Mouse (Mus musculus): ENCODE measurements around the gene Gm36210. TPM values are rescaled to one million over a fixed set of nuclear protein-coding genes. Genes with fewer than 3 reads are reported as not detected.

The Gm36210 gene
- polyA plus RNA-seq, 1 experiment from 2014 or later = not detected

- H3K27me3 ChIP-seq (ENCODE audit: low read depth, poor library complexity, severe bottlenecking) = no peaks in the 10 kb centered on the region
- no peaks in the 10 kb centered on the region for H3K9me3 ChIP-seq (replicated peaks)
- H3K4me3 ChIP-seq = no peak overlapping the region
- H3K4me1 ChIP-seq = peaks cover 3% of the 10 kb centered on the region; the same call in 1 of the 2 replicates
- no peak for DNase-seq (ENCODE audit: low spot score)
- 78% methylated on average over 12 of the region's 12 CpGs for WGBS
- no peaks in the 10 kb centered on the region for H3K36me3 ChIP-seq
- H3K27ac ChIP-seq = no peak overlapping the region
These were observed 26.8 kb upstream of the Gm36210 start for GRCm38 (mm10) chr7:4933103-4933502.

- H3K36me3 ChIP-seq = no peaks in the 10 kb centered on the region
- 61% methylated on average over 17 of the region's 17 CpGs for WGBS
- peak overlapping the region; percentile 39; the same call in 1 of the 2 replicates for H3K27ac ChIP-seq
- H3K4me1 ChIP-seq = peaks cover 51% of the 10 kb centered on the region
- no peaks in the 10 kb centered on the region for H3K9me3 ChIP-seq (replicated peaks)
- no peak overlapping the region for H3K4me3 ChIP-seq
- DNase-seq (ENCODE audit: low spot score) = no peak
- no peaks in the 10 kb centered on the region for H3K27me3 ChIP-seq (ENCODE audit: low read depth, poor library complexity, severe bottlenecking)
These were observed 22.0 kb upstream of the Gm36210 start for GRCm38 (mm10) chr7:4928323-4928722.

- WGBS = 66% methylated on average over 8 of the region's 8 CpGs
- peaks cover 57% of the 10 kb centered on the region for H3K4me1 ChIP-seq
- peak overlapping the region; percentile 89 for H3K27ac ChIP-seq
- H3K36me3 ChIP-seq = no peaks in the 10 kb centered on the region
- H3K27me3 ChIP-seq (ENCODE audit: low read depth, poor library complexity, severe bottlenecking) = no peaks in the 10 kb centered on the region
- H3K9me3 ChIP-seq (replicated peaks) = no peaks in the 10 kb centered on the region
- no peak overlapping the region for H3K4me3 ChIP-seq
- no peak for DNase-seq (ENCODE audit: low spot score)
These were observed 21.4 kb upstream of the Gm36210 start for GRCm38 (mm10) chr7:4927711-4928110.

GRCm38 (mm10) chr7:4926849-4927248, 20.5 kb upstream of the Gm36210 start:
- no peaks in the 10 kb centered on the region for H3K27me3 ChIP-seq (ENCODE audit: low read depth, poor library complexity, severe bottlenecking)
- H3K36me3 ChIP-seq = no peaks in the 10 kb centered on the region
- H3K4me1 ChIP-seq = peaks cover 66% of the 10 kb centered on the region
- peak overlapping the region; percentile 9; the same call in 1 of the 2 replicates for H3K4me3 ChIP-seq
- 66% methylated on average over 16 of the region's 16 CpGs for WGBS
- H3K9me3 ChIP-seq (replicated peaks) = no peaks in the 10 kb centered on the region
- peak overlapping the region; percentile 89 for H3K27ac ChIP-seq
- DNase-seq (ENCODE audit: low spot score) = no peak

- Histone ChIP-seq H3K27ac (peak within 1 kb of the TSS; percentile 89), H3K27me3 (ENCODE audit: low read depth, poor library complexity, severe bottlenecking) (no peaks in the 10 kb centered on the region), H3K36me3 (peaks cover 11% of the 10 kb centered on the region), H3K4me3 (peak within 1 kb of the TSS; percentile 56), H3K9me3 (replicated peaks) (no peaks in the 10 kb centered on the region), H3K4me1 (peaks cover 77% of the 10 kb centered on the region)
- peak; percentile 60 for DNase-seq (ENCODE audit: low spot score)
- WGBS = 11% methylated on average over 6 of the region's 6 CpGs
These were observed 19.4 kb upstream of the Gm36210 start, which contains the start of gene Ssc5d for GRCm38 (mm10) chr7:4925441-4926381. Gene Ssc5d, plus strand, starts transcription at chr7:4925785.

- Histone ChIP-seq H3K36me3 (peaks cover 19% of the 10 kb centered on the region), H3K27ac (peak overlapping the region; percentile 89), H3K9me3 (replicated peaks) (0 out of 2 replicates have a peak, but pooled peaks cover 1% of the 10 kb centered on the region), H3K4me3 (peak overlapping the region; percentile 56), H3K4me1 (peaks cover 85% of the 10 kb centered on the region), H3K27me3 (ENCODE audit: low read depth, poor library complexity, severe bottlenecking) (no peaks in the 10 kb centered on the region)
- DNase-seq (ENCODE audit: low spot score) = peak; percentile 63
- 6% methylated on average over 3 of the region's 4 CpGs for WGBS
These were observed 18.6 kb upstream of the Gm36210 start for GRCm38 (mm10) chr7:4924891-4925301.

GRCm38 (mm10) chr7:4924483-4924882, 18.2 kb upstream of the Gm36210 start:
- Histone ChIP-seq H3K9me3 (replicated peaks) (0 out of 2 replicates have a peak, but pooled peaks cover 1% of the 10 kb centered on the region), H3K4me1 (peaks cover 87% of the 10 kb centered on the region), H3K4me3 (peak overlapping the region; percentile 56)

GRCm38 (mm10) chr7:4923586-4924364, 17.5 kb upstream of the Gm36210 start:
- 3% methylated on average over 37 of the region's 37 CpGs for WGBS

More at GRCm38 (mm10) chr7:4924483-4924882, 18.2 kb upstream of the Gm36210 start:
- Histone ChIP-seq H3K36me3 (peaks cover 23% of the 10 kb centered on the region), H3K27me3 (ENCODE audit: low read depth, poor library complexity, severe bottlenecking) (no peaks in the 10 kb centered on the region), H3K27ac (peak overlapping the region; percentile 89)
- 2% methylated on average over 4 of the region's 4 CpGs for WGBS
- DNase-seq (ENCODE audit: low spot score) = peak; percentile 51

GRCm38 (mm10) chr7:4922931-4923565, 16.7 kb upstream of the Gm36210 start:
- H3K27me3 ChIP-seq (ENCODE audit: low read depth, poor library complexity, severe bottlenecking) = no peaks in the 10 kb centered on the region
- H3K36me3 ChIP-seq = peaks cover 37% of the 10 kb centered on the region
- peaks cover 84% of the 10 kb centered on the region for H3K4me1 ChIP-seq
- H3K9me3 ChIP-seq (replicated peaks) = 0 out of 2 replicates have a peak, but pooled peaks cover 1% of the 10 kb centered on the region
- H3K27ac ChIP-seq = peak overlapping the region; percentile 89
- 1% methylated on average over 14 of the region's 14 CpGs for WGBS
- peak overlapping the region; percentile 56 for H3K4me3 ChIP-seq
- peak; percentile 87 for DNase-seq (ENCODE audit: low spot score)

More at GRCm38 (mm10) chr7:4923586-4924364, 17.5 kb upstream of the Gm36210 start:
- Histone ChIP-seq H3K27ac (peak overlapping the region; percentile 89), H3K4me3 (peak overlapping the region; percentile 56), H3K9me3 (replicated peaks) (0 out of 2 replicates have a peak, but pooled peaks cover 1% of the 10 kb centered on the region), H3K36me3 (peaks cover 30% of the 10 kb centered on the region), H3K4me1 (peaks cover 87% of the 10 kb centered on the region), H3K27me3 (ENCODE audit: low read depth, poor library complexity, severe bottlenecking) (no peaks in the 10 kb centered on the region)
- DNase-seq (ENCODE audit: low spot score) = peak; percentile 69

- Histone ChIP-seq H3K4me3 (peak overlapping the region; percentile 56), H3K27me3 (ENCODE audit: low read depth, poor library complexity, severe bottlenecking) (no peaks in the 10 kb centered on the region), H3K4me1 (peaks cover 78% of the 10 kb centered on the region), H3K27ac (peak overlapping the region; percentile 89), H3K36me3 (peaks cover 43% of the 10 kb centered on the region), H3K9me3 (replicated peaks) (0 out of 2 replicates have a peak, but pooled peaks cover 1% of the 10 kb centered on the region)
- under 1% methylated on average over 14 of the region's 14 CpGs for WGBS
- peak; percentile 92 for DNase-seq (ENCODE audit: low spot score)
These were observed 16.2 kb upstream of the Gm36210 start for GRCm38 (mm10) chr7:4922508-4922907.

GRCm38 (mm10) chr7:4921824-4922482, 15.6 kb upstream of the Gm36210 start, which contains the start of gene Nat14:
Gene Nat14, plus strand, starts transcription at chr7:4922028.
- Histone ChIP-seq H3K4me1 (peaks cover 74% of the 10 kb centered on the region), H3K9me3 (replicated peaks) (0 out of 2 replicates have a peak, but pooled peaks cover 1% of the 10 kb centered on the region)
- 38% methylated on average over 8 of the region's 8 CpGs for WGBS

More at GRCm38 (mm10) chr7:4921824-4922482, 15.6 kb upstream of the Gm36210 start, which contains the start of gene Nat14:
- H3K27me3 ChIP-seq (ENCODE audit: low read depth, poor library complexity, severe bottlenecking) = no peaks in the 10 kb centered on the region
- no peak for DNase-seq (ENCODE audit: low spot score)
- peaks cover 47% of the 10 kb centered on the region for H3K36me3 ChIP-seq
- peak within 1 kb of the TSS; percentile 89 for H3K27ac ChIP-seq
- peak within 1 kb of the TSS; percentile 56 for H3K4me3 ChIP-seq
